Mouse (Mus musculus) embryonic facial prominence, embryonic 10.5 days (tissue): Measurements from ENCODE around the gene Vmn1r188. TPM values are rescaled to one million over a fixed set of nuclear protein-coding genes. Genes with fewer than 3 reads are reported as not detected.
"Not testable (repeated sequence)": the region's sequence is repeated elsewhere in the genome, so short reads cannot be mapped to it uniquely, and the experiment has no call there.

Experiments used
- DNase-seq: peaks from one replicate; pipeline ENCODE4 v3.0.0-alpha.2; 2017; ENCODE audit warnings: low spot score
- H3K27ac ChIP-seq: fragments of 300-500 bp; sonication (generic); replicated peaks from 2 replicates; pipeline ENCODE4 v1.5.1; 2016; ENCODE audit warnings: mild to moderate bottlenecking
- H3K27me3 ChIP-seq: fragments of 300-500 bp; sonication (generic); replicated peaks from 2 replicates; pipeline ENCODE4 v1.6.1; 2016; ENCODE audit warnings: low read depth, mild to moderate bottlenecking; ENCODE audit not compliant: poor library complexity, severe bottlenecking
- H3K36me3 ChIP-seq: fragments of 300-500 bp; sonication (generic); replicated peaks from 2 replicates; pipeline ENCODE4 v1.6.1; 2016; ENCODE audit warnings: mild to moderate bottlenecking, moderate library complexity
- H3K4me1 ChIP-seq: fragments of 300-500 bp; sonication (generic); 2 replicates; pipeline ENCODE4 v1.6.1; 2016
- H3K4me3 ChIP-seq: fragments of 300-500 bp; sonication (generic); 2 replicates; pipeline ENCODE4 v1.5.1; 2016; ENCODE audit warnings: mild to moderate bottlenecking, moderate library complexity
- H3K9me3 ChIP-seq: fragments of 300-500 bp; sonication (generic); 2 replicates; pipeline ENCODE4 v1.6.1; 2016; ENCODE audit warnings: mild to moderate bottlenecking
- WGBS: fragments of 180-500 bp; shearing (Covaris S2); methylation state at CpG from one replicate; pipeline ENCODE4 v1.1.7; 2016; 5-methylcytosine and 5-hydroxymethylcytosine counted together
- microRNA-seq: library from miRNA; unstranded; fragments of <30 nt; microRNA quantifications from one replicate; pipeline ENCODE4, GENCODE M21; 2017
- polyA plus RNA-seq: library from polyadenylated mRNA; unstranded; fragments of >200 nt; fragmentation: Nextera tagmentation; extraction: Ambion mirVana; gene quantifications from 2 replicates; pipeline ENCODE4 v1.2.1, GENCODE M21; 2016

Vmn1r188 gene
- polyA plus RNA-seq, 1 experiment from 2014 or later: not detected

DNA sequence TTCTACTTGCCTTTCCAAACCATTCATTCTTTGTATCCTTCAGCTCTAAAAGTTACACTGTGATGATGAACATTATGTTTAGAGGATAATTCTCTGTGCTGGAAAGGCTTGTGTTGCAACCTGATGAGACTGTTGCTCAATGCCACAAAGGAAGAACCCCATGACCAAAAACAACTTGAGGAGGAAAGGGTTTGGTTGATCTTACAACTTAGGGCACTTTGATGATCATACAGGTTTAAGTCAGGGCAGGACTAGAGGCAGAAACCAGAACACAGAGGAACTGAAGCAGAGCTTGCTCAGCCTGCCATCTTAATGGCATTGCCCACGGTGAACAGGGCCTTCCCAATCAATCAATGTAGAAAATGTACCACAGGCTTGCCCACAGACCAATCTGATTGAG is 22.8 kb upstream of the Vmn1r188 start:
- Histone ChIP-seq H3K4me1 (no peaks in the 10 kb centered on the region), H3K36me3 (no peaks in the 10 kb centered on the region), H3K9me3 (no peaks in the 10 kb centered on the region), H3K4me3 (no peak overlapping the region), H3K27ac (no peak overlapping the region), H3K27me3 (no peaks in the 10 kb centered on the region)
- DNase-seq: no peak
- 90% methylated on average over 1 of the region's 1 CpGs for WGBS

DNA sequence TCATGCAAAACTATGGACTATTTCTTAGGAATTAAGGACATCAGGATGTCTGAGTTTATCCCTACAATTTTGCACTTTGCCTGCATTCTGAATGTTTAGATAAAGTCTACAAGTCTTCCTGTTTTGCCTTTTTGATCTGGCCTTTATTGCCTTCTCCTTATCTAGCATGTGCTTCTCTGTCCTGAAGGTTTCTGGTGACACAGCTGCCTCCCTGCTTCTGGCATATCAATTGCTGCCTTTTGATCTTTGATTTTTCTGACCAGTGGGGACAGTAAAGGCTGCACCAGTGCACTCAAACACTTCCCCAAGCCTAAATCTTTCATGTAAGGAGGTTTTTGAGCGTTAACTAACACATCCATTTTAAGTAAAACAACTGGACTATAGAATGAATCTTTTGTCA is 20.8 kb upstream of the Vmn1r188 start:
- Histone ChIP-seq H3K27me3 (no peaks in the 10 kb centered on the region), H3K27ac (no peak overlapping the region), H3K4me3 (no peak overlapping the region), H3K36me3 (no peaks in the 10 kb centered on the region), H3K4me1 (no peaks in the 10 kb centered on the region), H3K9me3 (no peaks in the 10 kb centered on the region)
- no peak for DNase-seq
- 85% methylated on average over 1 of the region's 1 CpGs for WGBS

DNA sequence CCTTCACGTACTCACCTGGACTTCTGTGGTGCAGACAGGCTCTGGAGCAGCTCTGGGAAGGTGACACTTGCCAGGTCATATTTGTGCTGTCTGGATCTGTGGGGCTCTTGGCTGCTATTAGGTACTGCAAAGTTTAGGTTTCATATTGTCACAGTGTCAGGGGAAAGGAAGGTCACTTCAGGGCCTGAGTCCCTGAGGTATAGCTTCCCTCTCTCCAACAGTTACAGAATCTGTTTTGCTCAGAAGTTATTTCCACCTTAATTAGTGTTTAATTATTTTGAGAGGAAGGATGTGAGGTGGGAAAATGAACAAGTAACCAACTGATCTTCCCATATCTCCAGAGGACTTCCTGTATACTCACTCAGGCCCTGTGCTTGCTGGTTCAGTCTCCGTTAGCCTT is 21.5 kb downstream of the Vmn1r188 start, which contains the start of gene Vmn1r189:
Gene Vmn1r189, minus strand, starts transcription at position 101 of the 400 bp plus-strand sequence.
- H3K36me3 ChIP-seq, DNase-seq, H3K27me3 ChIP-seq, H3K27ac ChIP-seq, H3K9me3 ChIP-seq, H3K4me1 ChIP-seq, H3K4me3 ChIP-seq: not testable (repeated sequence)
- WGBS: 89% methylated on average over 2 of the region's 2 CpGs

DNA sequence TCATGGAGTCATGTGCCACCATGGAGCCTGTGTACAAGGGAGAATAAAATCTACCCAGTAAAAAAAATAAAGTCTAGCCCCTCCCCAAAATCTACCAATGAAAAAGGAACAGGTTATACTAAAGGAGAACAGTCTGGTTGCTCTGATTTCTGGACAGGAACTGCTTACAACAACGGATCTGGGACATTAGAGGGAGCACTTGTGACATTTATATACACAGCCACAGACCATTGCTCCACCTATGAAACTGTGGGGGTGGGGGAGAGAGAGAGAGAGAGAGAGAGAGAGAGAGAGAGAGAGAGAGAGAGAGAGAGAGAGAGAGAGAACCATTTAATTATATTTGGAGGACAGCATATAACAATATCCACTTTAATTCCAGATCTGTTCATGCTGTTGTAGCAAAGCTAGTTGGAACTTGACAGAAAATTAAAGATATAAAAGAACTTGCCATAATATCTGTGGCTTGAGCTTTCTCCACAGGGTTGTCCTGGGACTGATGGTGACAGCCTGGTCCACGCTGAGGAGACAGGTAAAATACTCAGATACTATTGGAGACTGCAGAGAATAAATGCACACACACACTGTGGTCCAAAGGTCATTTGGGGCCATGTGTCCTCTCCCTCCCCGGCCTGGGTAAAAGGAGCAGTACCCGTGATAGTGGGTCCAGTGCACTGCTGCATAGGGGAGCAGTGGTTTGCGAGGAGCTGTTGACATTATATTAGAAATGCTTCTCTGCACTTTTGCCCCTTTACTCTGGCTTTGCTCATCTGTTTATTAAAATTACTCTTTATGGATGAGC is 52.5 kb downstream of the Vmn1r188 start:
- not testable (repeated sequence) for H3K4me3 ChIP-seq, H3K4me1 ChIP-seq, H3K27ac ChIP-seq, H3K27me3 ChIP-seq, H3K9me3 ChIP-seq, DNase-seq, H3K36me3 ChIP-seq
- WGBS: 76% methylated on average over 5 of the region's 5 CpGs

Small RNAs within 50 kb of the gene (microRNA-seq; reads per million reads assigned to microRNA genes)
- not detected for gene Gm26300
- not detected for gene Gm44390
- not detected for gene Gm44486

Other genes with a start within 250 kb of the Vmn1r188 start
- 23.1 and 24.9 TPM in 2 replicates for gene Zfp184, start 139.3 kb upstream of the Vmn1r188 start, polyA plus RNA-seq
- gene Pom121l2, start 103.2 kb upstream of the Vmn1r188 start, polyA plus RNA-seq: 0.06 TPM in 1 of 2 replicates, not detected in the other
- 0.13 and 0.54 TPM in 2 replicates for gene Prss16, start 74.7 kb upstream of the Vmn1r188 start, polyA plus RNA-seq
- 8.0 and 8.8 TPM in 2 replicates for gene Hist1h2ah, start 48.9 kb upstream of the Vmn1r188 start, polyA plus RNA-seq
- gene Hist1h2bk, start 48.6 kb upstream of the Vmn1r188 start, polyA plus RNA-seq: 8.5 and 10.0 TPM in 2 replicates
- 37.1 and 38.7 TPM in 2 replicates for gene Hist1h4i, start 43.1 kb upstream of the Vmn1r188 start, polyA plus RNA-seq
- 75.8 and 77.8 TPM in 2 replicates for gene Hist1h2ag, start 41.5 kb upstream of the Vmn1r188 start, polyA plus RNA-seq
- gene Hist1h2bj, start 41.2 kb upstream of the Vmn1r188 start, polyA plus RNA-seq: 12.4 and 15.1 TPM in 2 replicates
- not detected in 2 replicates for gene Vmn1r189, start 21.4 kb downstream of the Vmn1r188 start, polyA plus RNA-seq
- not detected in 2 replicates for gene Vmn1r191, start 99.5 kb downstream of the Vmn1r188 start, polyA plus RNA-seq
- not detected in 2 replicates for gene Vmn1r192, start 106.7 kb downstream of the Vmn1r188 start, polyA plus RNA-seq
- not detected in 2 replicates for gene Vmn1r193, start 138.7 kb downstream of the Vmn1r188 start, polyA plus RNA-seq
- not detected in 2 replicates for gene Vmn1r194, start 159.8 kb downstream of the Vmn1r188 start, polyA plus RNA-seq
- gene Vmn1r195, start 186.1 kb downstream of the Vmn1r188 start, polyA plus RNA-seq: not detected in 2 replicates
- gene Vmn1r196, start 205.5 kb downstream of the Vmn1r188 start, polyA plus RNA-seq: not detected in 2 replicates
- gene Vmn1r197, start 240.1 kb downstream of the Vmn1r188 start, polyA plus RNA-seq: not detected in 2 replicates